Mouse (Mus musculus) stomach, embryonic 14.5 days (tissue): Measurements from ENCODE around the gene Tnfsfm13. TPM values are rescaled to one million over a fixed set of nuclear protein-coding genes. Genes with fewer than 3 reads are reported as not detected.
A peak's percentile ranks its signal among the peaks of the same experiment; 100 is the strongest.

ENCODE experiments used
- ATAC-seq: fragments of 200-750 bp; cut with Nextera tagmentation; 2 replicates; pipeline ENCODE4 v1.8.0; 2017; ENCODE audit warnings: low read depth, moderate TSS enrichment; ENCODE audit not compliant: insufficient number of reproducible peaks, insufficient read depth, low FRiP score
- H3K27ac ChIP-seq: fragments of 300-500 bp; sonication (generic); 2 replicates; pipeline ENCODE4 v1.5.1; 2014; ENCODE audit warnings: mild to moderate bottlenecking, low read length, moderate library complexity, mixed read lengths
- H3K27me3 ChIP-seq: fragments of 300-500 bp; sonication (generic); 2 replicates; pipeline ENCODE4 v1.6.1; 2014; ENCODE audit warnings: low read length, control low read depth, mixed read lengths; ENCODE audit not compliant: control insufficient read depth, insufficient read depth
- H3K36me3 ChIP-seq: fragments of 300-500 bp; sonication (generic); 2 replicates; pipeline ENCODE4 v1.6.1; 2014; ENCODE audit warnings: mild to moderate bottlenecking, control low read depth, low read length, moderate library complexity, mixed read lengths; ENCODE audit not compliant: control insufficient read depth, insufficient read depth
- H3K4me1 ChIP-seq: fragments of 300-500 bp; sonication (generic); 2 replicates; pipeline ENCODE4 v1.6.1; 2014; ENCODE audit warnings: low read length, control low read depth, mixed read lengths; ENCODE audit not compliant: control insufficient read depth, insufficient read depth
- H3K4me2 ChIP-seq: fragments of 300-500 bp; sonication (generic); replicated peaks from 2 replicates; pipeline ENCODE4 v1.6.1; 2014; ENCODE audit warnings: low read depth, low read length, control low read depth
- H3K4me3 ChIP-seq: fragments of 300-500 bp; sonication (generic); 2 replicates; pipeline ENCODE4 v1.5.1; 2014; ENCODE audit warnings: low read depth, low read length, control low read depth
- H3K9ac ChIP-seq: fragments of 300-500 bp; sonication (generic); replicated peaks from 2 replicates; pipeline ENCODE4 v1.6.1; 2014; ENCODE audit warnings: low read depth, mild to moderate bottlenecking, control low read depth, low read length, moderate library complexity, mixed read lengths
- H3K9me3 ChIP-seq: fragments of 300-500 bp; sonication (generic); 2 replicates; pipeline ENCODE4 v1.6.1; 2016; ENCODE audit warnings: low read depth, low read length, control low read depth; ENCODE audit not compliant: control insufficient read depth
- WGBS: fragments of 180-500 bp; shearing (Covaris S2); extraction: QIAGEN DNeasy Blood & Tissue Kit; methylation state at CpG from one replicate; pipeline ENCODE4 v1.1.7; 2014; 5-methylcytosine and 5-hydroxymethylcytosine counted together
- microRNA counts: library from miRNA; unstranded; fragments of <30 nt; microRNA quantifications from one replicate; lab custom pipeline; 2016
- microRNA-seq: library from miRNA; unstranded; fragments of <30 nt; microRNA quantifications from one replicate; pipeline ENCODE4, GENCODE M21; 2016
- polyA plus RNA-seq: library from polyadenylated mRNA; unstranded; fragments of >200 nt; fragmentation: Nextera tagmentation; extraction: Ambion mirVana; gene quantifications from 2 replicates; pipeline ENCODE4 v1.2.1, GENCODE M21; 2014

The Tnfsfm13 gene
- polyA plus RNA-seq, 1 experiment from 2014 or later, result 5.5 TPM

- H3K27ac ChIP-seq, result peak overlapping the region; percentile 90
- H3K27me3 ChIP-seq, result no peaks in the 10 kb centered on the region
- under 1% methylated on average over 37 of the region's 50 CpGs for WGBS
- peak; percentile 54 for ATAC-seq
- peak overlapping the region; percentile 98 for H3K4me3 ChIP-seq
- peaks cover 17% of the 10 kb centered on the region for H3K4me1 ChIP-seq
- H3K4me2 ChIP-seq, result peak overlapping the region; percentile 81
- peaks cover 5% of the 10 kb centered on the region for H3K36me3 ChIP-seq
- peak overlapping the region; percentile 95 for H3K9ac ChIP-seq
- no peaks in the 10 kb centered on the region for H3K9me3 ChIP-seq
These were observed 62.6 kb downstream of the Tnfsfm13 start for GRCm38 (mm10) chr11:69633128-69633866.

MicroRNAs encoded within 50 kb of the gene (microRNA counts, 519-probe panel; counts per million panel counts)
- not detected for microRNA mmu-miR-1934 (lab: Ali Mortazavi, UCI)
- 2,828 counts per million, percentile 49 among the panel's probes with 10 or more counts for microRNA mmu-miR-467f (lab: Ali Mortazavi, UCI)

Small RNA genes lying within 50 kb of the gene (microRNA-seq; reads per million reads assigned to microRNA genes)
- 3.1 reads per million, percentile 6 among the genes with 10 or more reads in this experiment for gene Mir1934
- gene Mir467f, result not detected

Other genes with a start within 250 kb of the Tnfsfm13 start
- gene Dnah2, start 147.0 kb downstream of the Tnfsfm13 start, polyA plus RNA-seq, result 1.4 and 2.3 TPM in 2 replicates
- 5.5 and 5.7 TPM in 2 replicates for gene Efnb3, start 135.9 kb downstream of the Tnfsfm13 start, polyA plus RNA-seq
- 22.1 and 23.1 TPM in 2 replicates for gene Wrap53, start 115.8 kb downstream of the Tnfsfm13 start, polyA plus RNA-seq
- 155 and 163 TPM in 2 replicates for gene Trp53, start 115.7 kb downstream of the Tnfsfm13 start, polyA plus RNA-seq
- gene Atp1b2, start 90.2 kb downstream of the Tnfsfm13 start, polyA plus RNA-seq, result 8.8 and 10.0 TPM in 2 replicates
- gene Shbg, start 78.2 kb downstream of the Tnfsfm13 start, polyA plus RNA-seq, result not detected in 2 replicates
- 17.5 and 18.7 TPM in 2 replicates for gene Sat2, start 74.1 kb downstream of the Tnfsfm13 start, polyA plus RNA-seq
- gene Fxr2, start 63.1 kb downstream of the Tnfsfm13 start, polyA plus RNA-seq, result 20.9 and 26.0 TPM in 2 replicates
- gene Sox15, start 40.8 kb downstream of the Tnfsfm13 start, polyA plus RNA-seq, result 4.1 and 4.7 TPM in 2 replicates
- 49.9 and 50.2 TPM in 2 replicates for gene Mpdu1, start 33.5 kb downstream of the Tnfsfm13 start, polyA plus RNA-seq
- gene Cd68, start 29.9 kb downstream of the Tnfsfm13 start, polyA plus RNA-seq, result 12.5 and 16.4 TPM in 2 replicates
- gene Eif4a1, start 23.7 kb downstream of the Tnfsfm13 start, polyA plus RNA-seq, result 654 and 666 TPM in 2 replicates
- 88.1 and 102 TPM in 2 replicates for gene Senp3, start 14.0 kb downstream of the Tnfsfm13 start, polyA plus RNA-seq
- 0.67 TPM in 1 of 2 replicates, not detected in the other for gene Tnfsf13, start 10.3 kb downstream of the Tnfsfm13 start, polyA plus RNA-seq
- gene Tnfsf12, start 249 bp downstream of the Tnfsfm13 start, polyA plus RNA-seq, result 9.9 and 11.7 TPM in 2 replicates
- 39.3 and 43.6 TPM in 2 replicates for gene Polr2a, start 62.5 kb upstream of the Tnfsfm13 start, polyA plus RNA-seq
- gene Slc35g3, start 65.9 kb upstream of the Tnfsfm13 start, polyA plus RNA-seq, result not detected in 2 replicates
- 3.9 and 4.0 TPM in 2 replicates for gene Zbtb4, start 69.8 kb upstream of the Tnfsfm13 start, polyA plus RNA-seq
- gene Chrnb1, start 99.8 kb upstream of the Tnfsfm13 start, polyA plus RNA-seq, result 6.7 and 7.5 TPM in 2 replicates
- gene Fgf11, start 105.8 kb upstream of the Tnfsfm13 start, polyA plus RNA-seq, result 2.1 and 3.6 TPM in 2 replicates
- 12.2 and 15.0 TPM in 2 replicates for gene Tmem102, start 109.5 kb upstream of the Tnfsfm13 start, polyA plus RNA-seq
- gene Gm39566, start 119.2 kb upstream of the Tnfsfm13 start, polyA plus RNA-seq, result not detected in 2 replicates
- not detected in 2 replicates for gene Spem2, start 122.4 kb upstream of the Tnfsfm13 start, polyA plus RNA-seq
- gene Spem1, start 126.1 kb upstream of the Tnfsfm13 start, polyA plus RNA-seq, result 0.41 TPM in 1 of 2 replicates, not detected in the other
- gene Nlgn2, start 141.7 kb upstream of the Tnfsfm13 start, polyA plus RNA-seq, result 10.6 and 11.9 TPM in 2 replicates
- 433 and 495 TPM in 2 replicates for gene Tmem256, start 142.4 kb upstream of the Tnfsfm13 start, polyA plus RNA-seq
- gene Plscr3, start 150.3 kb upstream of the Tnfsfm13 start, polyA plus RNA-seq, result 102 and 110 TPM in 2 replicates
- gene Tnk1, start 162.6 kb upstream of the Tnfsfm13 start, polyA plus RNA-seq, result 11.1 TPM in 2 replicates
- gene Tmem95, start 181.9 kb upstream of the Tnfsfm13 start, polyA plus RNA-seq, result not detected in 2 replicates
- 5.0 and 5.3 TPM in 2 replicates for gene Kctd11, start 185.3 kb upstream of the Tnfsfm13 start, polyA plus RNA-seq
- gene Acap1, start 199.4 kb upstream of the Tnfsfm13 start, polyA plus RNA-seq, result 3.5 and 4.0 TPM in 2 replicates
- gene 2810408A11Rik, start 204.9 kb upstream of the Tnfsfm13 start, polyA plus RNA-seq, result 8.5 and 10.4 TPM in 2 replicates
- gene Neurl4, start 205.0 kb upstream of the Tnfsfm13 start, polyA plus RNA-seq, result 12.6 and 12.7 TPM in 2 replicates
- 71.3 and 80.0 TPM in 2 replicates for gene Gps2, start 217.8 kb upstream of the Tnfsfm13 start, polyA plus RNA-seq
- 1,510 and 1,553 TPM in 2 replicates for gene Eif5a, start 225.9 kb upstream of the Tnfsfm13 start, polyA plus RNA-seq
- gene Ybx2, start 239.7 kb upstream of the Tnfsfm13 start, polyA plus RNA-seq, result 6.6 and 8.9 TPM in 2 replicates